Mouse (Mus musculus) testis, postnatal 14 days (tissue): ENCODE measurements around the gene Cryba2.
A peak's percentile ranks its signal among the peaks of the same experiment; 100 is the strongest.

ENCODE experiments used
- DNase-seq: peaks from one replicate; pipeline ENCODE4 v3.0.0; 2021; ENCODE audit warnings: low spot score

Gene Cryba2

GRCm38 (mm10) chr1:74893134-74893855 is at the start of gene Cryba2:
Cryba2 (minus strand) TSS chr1:74893143.
- DNase-seq, result no peak

GRCm38 (mm10) chr1:74941651-74942360 is 48.9 kb upstream of the Cryba2 start:
- DNase-seq, result no peak

DNA sequence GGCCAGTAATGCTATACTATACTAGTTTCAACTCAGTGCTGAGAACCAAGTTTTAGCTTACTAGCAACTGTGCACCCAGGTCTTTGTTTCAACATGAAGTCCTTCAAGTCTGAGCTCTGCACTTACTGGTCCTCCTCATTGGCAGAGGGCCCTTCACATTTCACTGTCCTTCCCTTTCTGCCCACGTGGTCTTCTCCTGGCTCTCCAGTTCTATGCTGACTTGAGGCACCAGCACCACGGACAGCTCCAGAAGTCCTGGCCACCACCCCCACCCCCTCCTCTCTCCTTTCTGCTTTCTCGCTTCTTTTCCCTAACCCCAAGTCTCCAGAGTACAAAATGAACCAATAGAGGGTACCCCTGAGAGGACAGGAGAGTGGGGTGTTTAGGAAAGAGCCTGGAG is 46.8 kb upstream of the Cryba2 start:
- no peak for DNase-seq

DNA sequence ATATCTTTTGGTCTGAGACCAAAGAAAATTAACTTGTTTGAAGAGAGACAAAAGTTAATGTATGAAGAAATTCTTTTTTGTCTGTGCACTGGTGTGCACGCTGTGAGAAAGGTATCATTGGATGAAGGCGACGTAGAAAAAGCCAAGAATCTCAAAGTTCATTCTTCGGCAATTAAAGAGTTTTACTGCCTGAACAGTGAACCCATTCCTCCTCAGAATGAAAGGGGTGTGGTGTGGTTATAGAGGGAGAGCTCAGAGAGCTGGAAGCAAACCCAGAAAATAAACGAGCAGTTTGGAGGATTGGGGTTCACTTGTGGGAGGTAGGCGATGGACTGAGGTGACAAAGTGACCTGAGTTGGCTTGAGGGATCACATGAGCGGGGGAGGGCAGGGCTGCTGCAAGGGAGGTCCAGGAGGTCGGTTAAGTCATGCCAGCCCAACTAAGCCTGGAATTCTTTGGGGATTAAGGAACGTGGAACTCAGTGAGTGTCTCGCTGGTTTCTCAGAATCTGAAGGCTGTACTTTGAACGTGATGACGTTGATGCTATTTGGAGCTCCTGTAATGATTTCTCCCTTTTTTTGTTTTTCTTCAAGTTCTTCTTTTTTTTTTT is 43.4 kb upstream of the Cryba2 start:
- no peak for DNase-seq

GRCm38 (mm10) chr1:74935402-74935801 is 42.5 kb upstream of the Cryba2 start, which contains the start of gene Cfap65:
Cfap65 (minus strand) TSS chr1:74935599.
- peak; percentile 65 for DNase-seq

DNA sequence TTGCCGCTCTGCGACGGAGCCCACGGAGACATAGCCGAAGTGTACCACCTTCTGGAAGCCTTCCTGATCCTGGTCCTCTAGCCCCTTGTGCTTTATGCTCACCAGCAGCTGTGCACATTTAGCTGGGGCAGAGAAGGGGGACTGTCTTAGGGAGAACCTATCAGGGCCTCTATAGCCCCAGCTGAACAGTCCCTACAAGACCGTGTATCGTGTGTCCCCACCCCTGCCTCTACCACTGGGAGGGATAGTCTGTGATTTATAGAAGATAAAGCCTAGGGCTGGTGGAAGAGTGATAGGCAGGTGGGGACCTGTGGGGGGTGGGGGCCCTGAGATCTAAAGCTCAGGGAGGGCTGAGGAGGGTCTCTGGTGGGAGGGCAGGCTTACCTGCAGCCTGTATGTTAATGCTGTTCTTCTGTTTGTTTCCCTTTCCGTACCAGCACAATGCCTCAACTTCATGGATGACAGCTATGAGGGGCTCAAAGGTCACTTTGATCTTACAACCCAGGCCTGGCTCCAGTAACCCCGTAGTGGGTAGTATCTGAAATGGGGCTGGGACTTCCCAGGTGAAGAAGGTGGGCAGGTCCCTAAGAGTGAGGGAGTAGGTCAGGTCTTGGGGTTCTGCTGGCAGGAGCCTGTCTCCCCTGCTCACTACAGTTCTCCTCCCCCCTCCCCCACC is 34.8 kb upstream of the Cryba2 start:
- DNase-seq, result no peak

- DNase-seq, result no peak
Observed at GRCm38 (mm10) chr1:74926721-74927120, 33.8 kb upstream of the Cryba2 start.

DNA sequence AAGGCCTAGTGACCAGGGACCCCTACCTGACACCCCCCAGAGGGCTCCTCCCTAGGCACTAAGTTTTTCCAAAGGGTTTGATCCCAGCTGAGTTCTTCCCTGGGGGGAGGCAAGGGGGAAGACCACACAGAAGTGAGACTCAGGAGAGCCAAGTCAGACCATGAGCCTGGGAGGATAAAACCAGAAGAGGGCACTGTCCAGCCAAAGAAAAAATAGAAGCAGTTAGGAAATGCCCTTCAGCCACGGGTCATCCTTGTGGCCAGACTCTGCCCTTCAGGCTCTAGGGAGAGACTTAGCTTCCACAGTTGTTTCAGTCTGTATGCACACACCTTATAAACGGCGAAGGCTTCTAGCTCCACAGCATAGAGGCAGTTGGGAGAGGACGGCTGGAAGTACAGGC is 31.5 kb upstream of the Cryba2 start:
- DNase-seq, result no peak

GRCm38 (mm10) chr1:74915706-74916105 is 22.8 kb upstream of the Cryba2 start:
- no peak for DNase-seq

- no peak for DNase-seq
Observed at GRCm38 (mm10) chr1:74902191-74902590, 9.2 kb upstream of the Cryba2 start.

GRCm38 (mm10) chr1:74901686-74902085 is 8.7 kb upstream of the Cryba2 start:
- DNase-seq, result peak; percentile 52

- DNase-seq, result no peak
Observed at GRCm38 (mm10) chr1:74900341-74901285, 7.7 kb upstream of the Cryba2 start.

- DNase-seq, result no peak
Observed at GRCm38 (mm10) chr1:74898656-74899431, 5.9 kb upstream of the Cryba2 start.

GRCm38 (mm10) chr1:74897976-74898375 is 5.0 kb upstream of the Cryba2 start:
- no peak for DNase-seq

DNA sequence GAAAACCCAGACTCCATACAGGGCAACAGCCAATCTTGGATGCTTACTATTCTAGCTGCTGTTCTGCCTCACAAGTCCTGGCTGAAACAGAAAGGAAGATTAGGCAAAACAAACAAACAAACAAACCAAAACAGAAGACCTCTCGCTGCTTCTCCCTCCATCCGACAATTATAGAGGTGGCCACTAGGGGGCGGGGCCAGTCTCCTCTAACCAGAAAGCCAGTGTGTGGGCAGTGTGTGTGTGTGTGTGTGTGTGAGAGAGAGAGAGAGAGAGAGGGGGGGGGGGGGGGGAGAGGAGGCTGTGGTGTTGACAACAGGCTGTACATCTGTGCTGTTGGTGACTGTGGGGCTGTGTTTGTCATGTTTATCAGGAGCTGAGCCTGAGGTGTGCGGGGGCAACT is 2.0 kb upstream of the Cryba2 start:
- DNase-seq, result peak; percentile 42

GRCm38 (mm10) chr1:74892351-74893133 is 401 bp downstream of the Cryba2 start:
- DNase-seq, result no peak

DNA sequence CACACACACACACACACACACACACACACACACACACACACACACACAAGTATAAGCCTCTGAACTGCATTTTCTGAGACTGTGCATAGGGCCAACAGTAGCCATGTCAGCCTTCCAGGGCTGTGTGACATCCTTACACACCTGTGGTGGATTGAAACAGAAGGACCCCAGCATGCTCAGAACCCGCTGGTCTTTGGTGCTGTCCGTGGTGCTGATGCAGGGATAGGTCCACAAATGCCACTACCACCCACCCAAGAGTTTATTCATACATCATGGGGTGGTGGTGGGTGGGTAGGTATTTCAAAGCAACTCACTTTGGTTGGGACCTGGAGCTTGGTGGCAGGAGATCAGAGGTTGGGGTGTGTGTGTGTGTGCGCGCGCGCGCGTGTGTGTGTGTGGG is 1.4 kb downstream of the Cryba2 start:
- no peak for DNase-seq

- DNase-seq, result no peak
Observed at GRCm38 (mm10) chr1:74885369-74886042, 7.4 kb downstream of the Cryba2 start, which contains the start of gene Fev. Fev (minus strand) TSS chr1:74885419.
